Mouse (Mus musculus) ES-Bruce4 (cell line): ENCODE results near the gene Hoxa9.

Source experiments
- CTCF ChIP-seq: IDR thresholded peaks from one replicate; pipeline ENCODE4 v1.8.1; 2011; ENCODE audit warnings: low read depth, low read length
- EP300 ChIP-seq: IDR thresholded peaks from 2 replicates; pipeline ENCODE4 v1.6.1; 2011; ENCODE audit warnings: low read depth, low read length; ENCODE audit not compliant: insufficient read depth
- POLR2A ChIP-seq: IDR thresholded peaks from one replicate; pipeline ENCODE4 v1.8.1; 2011; ENCODE audit warnings: low read length; ENCODE audit not compliant: insufficient read depth

DNA sequence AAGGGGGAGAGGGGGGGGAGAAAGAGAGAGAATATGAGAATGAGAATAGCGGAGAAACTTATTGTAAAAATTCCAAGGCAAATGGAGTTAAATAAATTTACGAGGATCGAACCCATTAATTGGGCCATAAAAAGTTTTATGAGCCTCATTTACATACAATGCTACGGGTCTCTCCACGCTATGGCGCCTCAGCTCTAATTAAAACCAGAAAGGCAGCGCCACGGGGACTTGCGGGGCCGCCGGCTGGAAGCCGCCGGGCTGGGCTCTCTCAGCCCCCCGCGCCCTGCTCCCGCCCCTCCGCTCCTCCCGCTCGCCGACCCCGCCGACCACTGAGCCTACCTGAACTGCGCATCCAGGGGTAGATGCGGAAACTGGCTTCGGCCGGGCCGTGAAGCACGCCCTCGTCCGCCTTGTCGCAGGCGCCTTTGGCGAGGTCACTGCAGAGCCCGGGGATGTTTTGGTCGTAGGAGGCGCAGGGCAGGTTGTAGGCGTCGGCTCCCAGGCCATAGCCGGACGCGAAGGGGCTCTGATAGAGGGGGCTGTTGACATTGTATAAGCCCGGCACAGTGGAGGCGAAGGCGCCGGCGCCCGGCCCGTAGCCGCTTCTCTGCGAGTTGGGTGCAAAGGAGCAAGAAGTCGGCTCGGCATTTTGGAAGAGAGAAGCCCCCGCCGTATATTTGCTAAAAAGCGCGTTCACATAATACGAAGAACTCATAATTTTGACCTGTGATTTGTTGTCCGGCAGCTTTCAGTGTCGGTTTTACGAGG, 14.0 kb downstream of the Hoxa9 start:
- TF ChIP-seq POLR2A, result no peak
- no peak for TF ChIP-seq EP300
- TF ChIP-seq CTCF, result no peak
